Mouse (Mus musculus) hindbrain, postnatal 0 days (tissue): ENCODE measurements around the gene Syne4. TPM values are rescaled to one million over a fixed set of nuclear protein-coding genes. Genes with fewer than 3 reads are reported as not detected.

Experiments
- ATAC-seq: fragments of 200-750 bp; cut with Nextera tagmentation; 2 replicates; pipeline ENCODE4 v1.8.0; 2017; ENCODE audit warnings: mild to moderate bottlenecking, moderate TSS enrichment, moderate library complexity
- DNase-seq: peaks from one replicate; pipeline ENCODE4 v3.0.0-alpha.2; 2015; ENCODE audit warnings: low spot score
- H3K27ac ChIP-seq: fragments of 300-500 bp; sonication (generic); 2 replicates; pipeline ENCODE4 v1.5.1; 2014; ENCODE audit warnings: mild to moderate bottlenecking
- H3K27me3 ChIP-seq: fragments of 300-500 bp; sonication (generic); 2 replicates; pipeline ENCODE4 v1.6.1; 2014; ENCODE audit warnings: low read length, mixed read lengths; ENCODE audit not compliant: insufficient read depth
- H3K36me3 ChIP-seq: fragments of 300-500 bp; sonication (generic); 2 replicates; pipeline ENCODE4 v1.6.1; 2014; ENCODE audit warnings: low read length, mixed read lengths; ENCODE audit not compliant: insufficient read depth
- H3K4me1 ChIP-seq: fragments of 300-500 bp; sonication (generic); 2 replicates; pipeline ENCODE4 v1.6.1; 2014; ENCODE audit warnings: antibody characterized with exemption, low read length, mixed read lengths; ENCODE audit not compliant: insufficient read depth
- H3K4me2 ChIP-seq: fragments of 300-500 bp; sonication (generic); 2 replicates; pipeline ENCODE4 v1.6.1; 2014; ENCODE audit warnings: low read depth, mild to moderate bottlenecking, low read length, moderate library complexity, mixed read lengths
- H3K4me3 ChIP-seq: fragments of 300-500 bp; sonication (generic); 2 replicates; pipeline ENCODE4 v1.5.1; 2014; ENCODE audit warnings: low read length
- H3K9ac ChIP-seq: fragments of 300-500 bp; sonication (generic); replicated peaks from 2 replicates; pipeline ENCODE4 v1.6.1; 2014; ENCODE audit warnings: mild to moderate bottlenecking, low read length, moderate library complexity, mixed read lengths
- H3K9me3 ChIP-seq: fragments of 300-500 bp; sonication (generic); 2 replicates; pipeline ENCODE4 v1.6.1; 2016; ENCODE audit warnings: low read length, mixed read lengths
- CTCF ChIP-seq: IDR thresholded peaks from 2 replicates; pipeline ENCODE4 v1.5.1; 2016; ENCODE audit warnings: antibody characterized with exemption, control low read depth, low read depth
- WGBS: fragments of 180-500 bp; shearing (Covaris S2); extraction: QIAGEN DNeasy Blood & Tissue Kit; methylation state at CpG from one replicate; pipeline ENCODE4 v1.1.7; 2014; 5-methylcytosine and 5-hydroxymethylcytosine counted together
- polyA plus RNA-seq: library from polyadenylated mRNA; unstranded; fragments of >200 nt; fragmentation: Nextera tagmentation; extraction: Ambion mirVana; gene quantifications from 2 replicates; pipeline ENCODE4 v1.2.1, GENCODE M21; 2015
- total RNA-seq: library from RNA; depleted of rRNA; stranded (reverse); fragments of >200 nt; gene quantifications from 2 replicates; pipeline ENCODE4 v1.2.3, GENCODE M21; 2014

The Syne4 gene
- total and polyA plus RNA-seq, 2 experiments from 2014 or later = 12.6 to 16.5 TPM

DNA sequence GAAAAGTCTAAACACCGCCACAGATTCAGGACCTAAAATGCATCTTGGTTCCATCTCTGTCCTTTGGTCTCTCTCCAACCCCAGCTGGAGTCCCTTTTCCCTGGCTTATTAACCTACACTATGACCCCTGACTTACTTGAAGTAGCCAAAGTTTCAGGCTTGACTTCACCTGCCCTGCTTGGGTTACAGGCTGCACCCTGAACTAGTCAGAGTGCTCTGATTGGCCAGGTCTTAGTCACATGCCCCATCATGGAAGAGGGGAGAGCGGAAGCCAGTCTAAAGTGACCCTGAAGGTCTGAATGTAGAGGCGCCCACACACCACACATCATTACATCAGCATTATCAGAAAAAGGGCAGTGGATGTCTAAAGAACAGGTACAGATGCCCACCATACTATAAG lies 3.5 kb downstream of the Syne4 start:
- ATAC-seq (no peak), DNase-seq (no peak)
- no peak for TF ChIP-seq CTCF
- Histone ChIP-seq H3K9ac (no peak overlapping the region), H3K27ac (no peak overlapping the region), H3K27me3 (no peaks in the 10 kb centered on the region), H3K4me2 (no peak overlapping the region), H3K36me3 (no peaks in the 10 kb centered on the region), H3K4me1 (peaks cover 7% of the 10 kb centered on the region; the same call in 1 of the 2 replicates), H3K9me3 (no peaks in the 10 kb centered on the region), H3K4me3 (no peak overlapping the region)
- WGBS = 92% methylated on average over 3 of the region's 3 CpGs

DNA sequence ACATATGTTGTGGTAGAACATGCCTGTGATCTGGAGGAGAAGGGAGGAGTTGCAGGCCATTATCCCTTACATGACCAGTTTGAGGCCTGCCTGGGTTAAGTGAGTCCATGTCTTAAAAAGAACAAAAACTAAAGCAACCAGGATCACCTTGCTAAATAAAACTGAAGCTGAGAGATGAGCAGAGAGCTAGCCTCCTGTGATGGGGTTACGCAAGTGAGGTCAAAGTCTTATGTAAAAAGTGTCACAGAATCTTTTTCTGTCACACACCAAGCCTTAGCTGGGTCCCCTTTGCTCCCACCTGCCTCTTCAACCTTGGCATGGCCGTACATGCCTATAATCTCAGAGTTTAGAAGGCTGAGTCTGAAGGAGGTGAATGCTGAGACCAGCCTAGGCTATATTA lies 6.3 kb downstream of the Syne4 start:
- no peaks in the 10 kb centered on the region for H3K27me3 ChIP-seq

DNA sequence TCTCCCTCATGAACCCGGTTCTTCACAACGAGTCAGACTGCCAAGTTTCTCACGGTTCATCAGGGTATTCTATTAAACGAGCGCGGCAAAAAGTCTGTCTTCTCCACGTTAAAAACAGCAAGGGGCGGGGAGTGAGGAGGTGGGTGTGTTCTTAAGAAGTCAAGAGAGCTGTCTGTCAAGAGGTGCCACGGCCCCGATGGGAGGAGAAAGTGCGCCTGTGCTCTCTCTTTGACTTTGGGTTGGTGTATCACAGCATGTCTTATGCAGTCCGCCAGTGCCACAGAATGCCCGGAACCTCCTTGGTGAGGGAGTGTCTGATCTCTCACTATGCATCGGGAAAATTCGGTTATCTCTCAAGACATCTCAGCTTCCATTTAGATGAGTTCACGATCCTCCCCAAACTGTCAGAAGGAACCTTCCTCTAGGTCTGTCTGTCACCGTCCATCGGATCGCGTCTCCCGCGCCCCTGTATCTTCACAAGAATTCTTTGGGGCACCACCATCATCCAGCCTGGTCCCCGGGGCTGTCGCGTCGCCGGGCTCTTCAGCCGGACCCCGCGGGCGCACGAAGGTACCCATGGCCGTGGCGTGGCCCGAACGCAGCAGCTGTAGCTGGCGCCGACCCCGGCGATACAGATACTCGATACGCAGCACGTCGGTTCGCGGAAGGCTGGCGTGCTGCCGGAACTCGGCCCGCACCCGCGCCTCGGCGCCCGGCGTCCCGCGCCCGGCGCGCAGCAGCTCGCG lies 7.1 kb downstream of the Syne4 start, which contains the start of gene E130208F15Rik:
Gene E130208F15Rik (plus strand): TSS at position 202 of the 746 bp plus-strand sequence.
- H3K9ac ChIP-seq = peak within 1 kb of the TSS; percentile 85
- no peaks in the 10 kb centered on the region for H3K27me3 ChIP-seq
- DNase-seq (peak; percentile 73), ATAC-seq (peak; percentile 68)
- WGBS = 1% methylated on average over 61 of the region's 63 CpGs
- H3K9me3 ChIP-seq = 0 out of 2 replicates have a peak, but pooled peaks cover 2% of the 10 kb centered on the region
- peak within 1 kb of the TSS; percentile 76 for H3K4me3 ChIP-seq
- H3K4me1 ChIP-seq = peaks cover 7% of the 10 kb centered on the region; the same call in 1 of the 2 replicates
- H3K4me2 ChIP-seq = peak within 1 kb of the TSS; percentile 89
- peak within 1 kb of the TSS; percentile 85 for H3K27ac ChIP-seq
- no peak for TF ChIP-seq CTCF
- no peaks in the 10 kb centered on the region for H3K36me3 ChIP-seq

More for the DNA sequence above, 6.3 kb downstream of the Syne4 start:
- Histone ChIP-seq H3K36me3 (no peaks in the 10 kb centered on the region), H3K4me2 (peak overlapping the region; percentile 89), H3K27ac (no peak overlapping the region), H3K4me1 (peaks cover 7% of the 10 kb centered on the region; the same call in 1 of the 2 replicates), H3K9ac (peak overlapping the region; percentile 85; the same call in 1 of the 2 replicates), H3K9me3 (0 out of 2 replicates have a peak, but pooled peaks cover 2% of the 10 kb centered on the region), H3K4me3 (peak overlapping the region; percentile 76)
- TF ChIP-seq CTCF = no peak
- no peak for ATAC-seq
- 80% methylated on average over 2 of the region's 2 CpGs for WGBS
- no peak for DNase-seq

DNA sequence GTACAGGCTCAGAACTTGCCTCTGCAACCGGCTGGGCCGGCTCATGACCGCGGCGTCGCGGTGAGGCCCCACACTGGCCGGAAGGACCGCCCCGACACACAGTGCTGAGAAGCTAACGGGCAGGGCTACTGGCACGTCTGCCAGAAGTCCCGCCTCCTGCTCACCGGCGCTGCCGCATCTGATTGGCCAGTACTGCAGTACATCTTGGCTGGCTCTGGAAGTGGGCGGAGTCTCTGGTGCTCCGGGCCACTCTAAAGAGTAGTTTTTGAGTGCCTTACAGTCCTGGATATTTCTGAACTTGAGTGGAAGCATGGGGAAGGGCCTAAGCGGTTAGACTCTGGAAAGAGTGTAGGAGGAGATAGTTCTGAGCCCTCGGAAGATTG lies 7.7 kb downstream of the Syne4 start:
- TF ChIP-seq CTCF = no peak
- H3K9ac ChIP-seq = peak overlapping the region; percentile 85
- no peaks in the 10 kb centered on the region for H3K27me3 ChIP-seq
- ATAC-seq (peak; percentile 97), DNase-seq (peak; percentile 98)
- peak overlapping the region; percentile 76 for H3K4me3 ChIP-seq
- peaks cover 7% of the 10 kb centered on the region; the same call in 1 of the 2 replicates for H3K4me1 ChIP-seq
- H3K4me2 ChIP-seq = peak overlapping the region; percentile 89
- peak overlapping the region; percentile 85 for H3K27ac ChIP-seq
- H3K9me3 ChIP-seq = 0 out of 2 replicates have a peak, but pooled peaks cover 2% of the 10 kb centered on the region
- WGBS = 0% methylated on average over 20 of the region's 20 CpGs
- no peaks in the 10 kb centered on the region for H3K36me3 ChIP-seq

DNA sequence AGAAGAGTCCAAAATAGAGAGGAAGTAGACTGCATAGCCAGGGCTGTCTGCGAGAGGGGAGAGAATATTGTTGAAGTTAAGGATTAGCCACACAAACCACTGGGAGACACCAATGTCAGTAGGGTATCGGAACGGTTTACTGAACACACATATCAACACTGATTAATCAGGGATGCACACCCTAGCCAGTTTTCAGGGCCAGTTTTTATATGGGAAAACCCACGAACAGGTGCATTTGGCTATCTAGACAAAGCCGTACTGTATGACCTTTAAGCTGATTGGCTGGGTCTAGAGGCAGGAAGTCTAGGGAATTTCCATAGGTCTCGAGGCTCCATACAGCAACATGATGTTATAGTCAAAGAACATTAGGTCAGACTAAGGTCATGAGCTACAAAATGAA lies 8.3 kb downstream of the Syne4 start:
- peak overlapping the region; percentile 85; the same call in 1 of the 2 replicates for H3K9ac ChIP-seq
- H3K36me3 ChIP-seq = no peaks in the 10 kb centered on the region
- peak overlapping the region; percentile 89 for H3K4me2 ChIP-seq
- DNase-seq = no peak
- H3K27ac ChIP-seq = peak overlapping the region; percentile 85
- no peak for ATAC-seq
- H3K4me3 ChIP-seq = peak overlapping the region; percentile 76
- H3K4me1 ChIP-seq = peaks cover 7% of the 10 kb centered on the region; the same call in 1 of the 2 replicates
- TF ChIP-seq CTCF = no peak
- 26% methylated on average over 6 of the region's 6 CpGs for WGBS
- 0 out of 2 replicates have a peak, but pooled peaks cover 2% of the 10 kb centered on the region for H3K9me3 ChIP-seq
- H3K27me3 ChIP-seq = no peaks in the 10 kb centered on the region

DNA sequence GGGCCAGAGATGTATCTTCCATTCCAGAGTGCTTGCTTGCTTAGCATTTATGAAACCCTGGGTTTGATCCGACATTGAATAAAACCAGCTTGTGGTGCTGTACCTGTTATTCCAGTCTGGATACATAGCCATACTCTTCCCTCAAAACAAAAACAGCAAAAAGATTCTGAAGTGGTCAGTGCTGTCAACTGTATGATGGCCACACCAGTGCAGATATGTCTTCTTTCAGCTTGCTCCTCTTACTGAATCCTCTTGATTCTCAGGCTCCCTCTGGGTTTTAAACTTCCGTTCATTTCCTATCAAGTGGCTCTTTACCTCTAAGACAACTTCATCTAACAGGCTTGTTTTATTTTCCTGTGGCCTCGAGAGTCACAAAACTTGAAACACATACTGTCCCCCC lies 9.2 kb downstream of the Syne4 start, which contains the start of gene Sdhaf1:
Gene Sdhaf1 (minus strand): TSS at position 101 of the 400 bp plus-strand sequence.
- TF ChIP-seq CTCF = no peak
- peaks cover 7% of the 10 kb centered on the region; the same call in 1 of the 2 replicates for H3K4me1 ChIP-seq
- peak within 1 kb of the TSS; percentile 85; the same call in 1 of the 2 replicates for H3K9ac ChIP-seq
- no peak for ATAC-seq
- H3K27me3 ChIP-seq = no peaks in the 10 kb centered on the region
- peak within 1 kb of the TSS; percentile 89 for H3K4me2 ChIP-seq
- no peaks in the 10 kb centered on the region for H3K36me3 ChIP-seq
- 0 out of 2 replicates have a peak, but pooled peaks cover 2% of the 10 kb centered on the region for H3K9me3 ChIP-seq
- H3K4me3 ChIP-seq = peak within 1 kb of the TSS; percentile 76
- DNase-seq = no peak
- WGBS = 82% methylated on average over 3 of the region's 3 CpGs
- peak within 1 kb of the TSS; percentile 85 for H3K27ac ChIP-seq
